Mouse (Mus musculus): Measurements from ENCODE around the gene Ky. TPM values are rescaled to one million over a fixed set of nuclear protein-coding genes. Genes with fewer than 3 reads are reported as not detected.
A peak's percentile ranks its signal among the peaks of the same experiment; 100 is the strongest.

Gene Ky
- total RNA-seq, 2 experiments from 2014 or later = not detected

DNA sequence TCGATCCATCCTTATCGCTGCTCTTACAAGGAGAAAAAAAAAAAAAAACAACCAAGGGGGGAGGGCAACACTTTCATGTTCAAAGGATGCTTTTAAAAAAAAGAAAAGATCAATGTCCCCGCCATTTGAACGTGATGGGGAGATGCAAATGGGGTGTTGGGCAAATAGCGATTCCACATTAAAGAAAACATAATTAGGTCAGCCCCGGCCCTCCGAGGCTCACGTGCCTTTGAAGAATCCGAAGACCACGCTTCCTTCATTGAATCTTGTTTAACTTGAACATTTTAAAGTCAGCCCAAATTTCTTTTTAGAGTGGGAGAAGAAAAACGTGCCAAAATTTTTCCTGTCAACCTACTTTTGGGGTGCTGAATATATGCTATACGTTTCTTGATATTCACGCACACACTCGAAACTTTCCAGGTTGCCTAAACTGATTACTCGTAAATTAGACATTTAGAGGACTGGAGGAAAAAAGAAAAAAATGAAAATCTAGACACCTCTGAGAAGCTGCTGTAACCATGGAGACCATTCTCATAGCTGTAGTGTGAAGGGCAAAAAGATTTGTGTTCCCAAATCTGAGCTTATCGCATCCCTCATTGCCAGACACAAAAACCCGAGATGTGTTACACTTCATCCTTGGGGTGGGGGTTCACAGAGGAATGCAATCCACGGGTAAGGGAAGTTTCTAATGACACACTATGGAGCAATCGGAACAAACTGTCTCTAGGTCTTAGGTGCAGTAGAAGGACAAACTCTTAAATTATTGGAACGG is 40.9 kb downstream of the Ky start:
- no peak for ATAC-seq (replicated peaks; ENCODE audit: poor library complexity, severe bottlenecking)

- no peak for ATAC-seq (replicated peaks; ENCODE audit: poor library complexity, severe bottlenecking)
Observed at GRCm38 (mm10) chr9:102547028-102547354, 41.4 kb downstream of the Ky start.

GRCm38 (mm10) chr9:102549211-102549610 is 43.7 kb downstream of the Ky start:
- no peak for ATAC-seq (replicated peaks; ENCODE audit: poor library complexity, severe bottlenecking)

DNA sequence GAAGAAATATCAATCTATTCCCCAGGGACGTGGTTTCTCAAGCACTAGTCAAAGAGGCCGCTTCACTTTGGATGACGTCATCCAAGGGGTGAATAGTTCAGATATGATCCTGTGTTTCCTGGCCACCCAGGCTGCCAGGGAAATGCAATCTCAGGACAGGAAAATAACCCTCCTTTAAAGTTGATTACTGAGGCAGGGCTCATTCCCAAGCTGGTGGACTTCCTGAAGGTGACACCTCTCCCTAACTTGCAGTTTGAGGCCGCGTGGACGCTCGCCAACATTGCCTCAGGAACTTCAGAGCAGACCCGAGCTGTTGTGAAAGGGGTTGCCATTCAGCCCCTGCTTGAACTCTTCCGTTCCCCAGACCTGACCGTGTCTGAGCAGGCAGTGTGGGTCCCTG is 46.2 kb downstream of the Ky start:
- ATAC-seq (replicated peaks; ENCODE audit: poor library complexity, severe bottlenecking) = no peak

GRCm38 (mm10) chr9:102553781-102554180 is 48.2 kb downstream of the Ky start:
- no peak for ATAC-seq (replicated peaks; ENCODE audit: poor library complexity, severe bottlenecking)

DNA sequence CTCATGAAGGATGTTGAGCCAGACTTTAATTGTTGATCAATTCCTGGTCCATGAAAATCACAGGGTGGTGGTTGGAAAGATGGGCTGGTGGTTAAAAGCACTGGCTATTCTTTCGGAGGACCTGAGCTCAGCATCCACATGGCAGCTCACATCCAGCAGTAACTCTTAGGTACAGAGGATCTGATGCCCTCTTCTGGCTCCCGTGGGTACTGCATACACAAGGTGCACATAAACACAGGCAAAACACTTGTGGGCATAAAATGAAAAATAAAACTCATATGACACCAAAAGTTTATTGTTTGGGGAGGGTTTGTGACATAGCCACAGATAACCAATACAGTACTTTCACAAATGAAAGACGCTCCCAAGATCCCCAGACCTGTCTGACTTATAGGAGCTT is 52.9 kb downstream of the Ky start:
- ATAC-seq (replicated peaks; ENCODE audit: poor library complexity, severe bottlenecking) = no peak

- ATAC-seq (replicated peaks; ENCODE audit: poor library complexity, severe bottlenecking) = no peak
Observed at GRCm38 (mm10) chr9:102572888-102573287, 67.3 kb downstream of the Ky start.

DNA sequence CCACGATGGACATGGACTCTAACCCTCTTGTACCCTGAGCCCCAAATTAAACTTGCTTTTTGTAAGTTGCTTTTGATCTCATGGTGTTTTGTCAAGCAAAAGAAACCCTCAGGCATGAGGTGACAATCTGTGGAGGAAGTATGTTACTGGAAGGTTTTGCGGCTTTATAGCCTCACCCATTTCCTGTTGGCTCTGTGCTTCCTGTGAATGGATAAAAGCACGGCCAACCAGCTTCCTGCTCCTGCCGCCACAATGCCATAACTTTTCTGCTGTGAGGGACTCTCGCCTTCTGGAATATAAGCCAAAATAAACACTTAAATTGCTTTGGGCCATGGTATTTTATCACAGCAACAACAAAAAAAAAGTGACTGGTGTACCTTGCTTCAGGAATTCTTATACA is 71.9 kb downstream of the Ky start:
- peak; percentile 80 for ATAC-seq (replicated peaks; ENCODE audit: poor library complexity, severe bottlenecking)

DNA sequence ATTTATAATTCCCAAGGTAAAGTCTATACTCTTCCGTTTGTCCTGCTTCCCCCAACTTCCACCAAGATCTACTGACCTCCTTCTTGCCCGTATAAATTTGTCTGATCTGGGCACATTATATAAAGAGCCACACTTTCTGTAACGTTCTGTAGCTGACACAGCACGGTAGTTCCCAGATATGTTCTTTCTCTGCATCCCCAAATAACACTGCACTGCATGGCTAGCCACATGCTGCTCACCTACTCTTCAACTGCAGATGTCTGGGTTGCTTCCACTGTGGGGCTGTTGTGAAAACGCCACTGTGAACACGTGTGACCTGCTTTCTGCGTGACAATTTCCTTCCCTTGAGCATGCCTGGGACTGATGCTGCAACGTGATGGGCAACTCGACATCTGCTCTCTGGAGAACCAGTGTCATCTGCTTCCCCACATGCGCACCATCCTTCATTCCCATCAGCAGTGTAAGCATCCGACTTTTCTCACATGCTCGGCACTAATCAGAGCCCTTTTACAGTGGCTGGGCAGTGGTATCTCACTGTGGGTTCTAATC is 76.4 kb downstream of the Ky start:
- no peak for ATAC-seq (replicated peaks; ENCODE audit: poor library complexity, severe bottlenecking)

- no peak for ATAC-seq (replicated peaks; ENCODE audit: poor library complexity, severe bottlenecking)
Observed at GRCm38 (mm10) chr9:102587347-102587746, 81.8 kb downstream of the Ky start.

- ATAC-seq (replicated peaks; ENCODE audit: poor library complexity, severe bottlenecking) = no peak
Observed at GRCm38 (mm10) chr9:102594667-102595393, 89.3 kb downstream of the Ky start.

Other genes with a start within 250 kb of the Ky start
- gene Ephb1, start 151.1 kb upstream of the Ky start, total RNA-seq (2014; fragmentation: Nextera tagmentation) = not detected in 2 replicates
- gene Ephb1, start 151.1 kb upstream of the Ky start, total RNA-seq (2017) = not detected in 2 replicates
- gene Anapc13, start 120.5 kb downstream of the Ky start, total RNA-seq (2014; fragmentation: Nextera tagmentation) = 111 and 222 TPM in 2 replicates
- 120 and 157 TPM in 2 replicates for gene Anapc13, start 120.5 kb downstream of the Ky start, total RNA-seq (2017)
- gene Cep63, start 120.8 kb downstream of the Ky start, total RNA-seq (2014; fragmentation: Nextera tagmentation) = 35.8 and 36.3 TPM in 2 replicates
- 43.3 TPM in 2 replicates for gene Cep63, start 120.8 kb downstream of the Ky start, total RNA-seq (2017)
- 1.8 and 1.9 TPM in 2 replicates for gene Amotl2, start 210.9 kb downstream of the Ky start, total RNA-seq (2014; fragmentation: Nextera tagmentation)
- gene Amotl2, start 210.9 kb downstream of the Ky start, total RNA-seq (2017) = 2.5 and 2.6 TPM in 2 replicates